Mouse (Mus musculus) left cerebral cortex, postnatal 10 days (tissue): ENCODE data around the gene Cyp21a1. TPM values are rescaled to one million over a fixed set of nuclear protein-coding genes. Genes with fewer than 3 reads are reported as not detected.
A peak's percentile ranks its signal among the peaks of the same experiment; 100 is the strongest.
"Not testable (repeated sequence)": the region's sequence is repeated elsewhere in the genome, so short reads cannot be mapped to it uniquely, and the experiment has no call there.

Experiments
- DNase-seq, 2 experiments: peaks; one replicate each; pipeline ENCODE4 v3.0.0; 2021 to 2022; ENCODE audit warnings: low spot score in 2 of 2, mixed read lengths in 1 of 2; ENCODE audit errors: extremely low spot score in 1 of 2
- intact Hi-C: fragments of 180-260 bp; cut with DNase I; formaldehyde crosslinking; loops from one replicate; pipeline ENCODE4 v1.15.1; 2025
- total RNA-seq, 2 experiments: library from RNA; stranded (reverse); gene quantifications; 2 replicates each; pipeline ENCODE4 v1.2.3; 2021

The Cyp21a1 gene
- total RNA-seq, 2 experiments from 2014 or later = not detected

GRCm38 (mm10) chr17:34810411-34810810 lies 6.0 kb upstream of the Cyp21a1 start:
- intact Hi-C loops = loop anchor here (5.0 kb wide), 1 partner anchor 78 kb away; no protein-coding TSS in a partner anchor
- DNase-seq = not testable (repeated sequence)

GRCm38 (mm10) chr17:34808599-34809205 lies 4.3 kb upstream of the Cyp21a1 start:
- DNase-seq = no peak
- intact Hi-C loops = no loop called here

GRCm38 (mm10) chr17:34807176-34807575 lies 2.8 kb upstream of the Cyp21a1 start:
- DNase-seq = no peak
- intact Hi-C loops = no loop called here

- intact Hi-C loops = loop anchor here (5.0 kb wide), 1 partner anchor 88 kb away; no protein-coding TSS in a partner anchor
- no peak for DNase-seq
Measured at GRCm38 (mm10) chr17:34804871-34805562, 656 bp upstream of the Cyp21a1 start.

GRCm38 (mm10) chr17:34803367-34803766 lies 994 bp downstream of the Cyp21a1 start:
- intact Hi-C loops = loop anchor here (5.0 kb wide), 1 partner anchor 86 kb away; no protein-coding TSS in a partner anchor
- DNase-seq = not testable (repeated sequence)

- intact Hi-C loops = loop anchor here (5.0 kb wide), 1 partner anchor 85 kb away; no protein-coding TSS in a partner anchor
- DNase-seq = not testable (repeated sequence)
Measured at GRCm38 (mm10) chr17:34802756-34803155, 1.6 kb downstream of the Cyp21a1 start.

GRCm38 (mm10) chr17:34800781-34801305 lies 3.5 kb downstream of the Cyp21a1 start:
- DNase-seq = not testable (repeated sequence)
- intact Hi-C loops = loop anchor here (5.0 kb wide), 1 partner anchor 84 kb away; no protein-coding TSS in a partner anchor

- intact Hi-C loops = no loop called here
- DNase-seq = no peak
Measured at GRCm38 (mm10) chr17:34799531-34799925, 4.8 kb downstream of the Cyp21a1 start.

- no peak for DNase-seq
Measured at GRCm38 (mm10) chr17:34798866-34799530, 5.4 kb downstream of the Cyp21a1 start.

GRCm38 (mm10) chr17:34798071-34798470 lies 6.3 kb downstream of the Cyp21a1 start:
- intact Hi-C loops, DNase-seq: not testable (repeated sequence)

More at GRCm38 (mm10) chr17:34798866-34799530, 5.4 kb downstream of the Cyp21a1 start:
- intact Hi-C loops = no loop called here

- intact Hi-C loops, DNase-seq: not testable (repeated sequence)
Measured at GRCm38 (mm10) chr17:34797211-34797995, 7.0 kb downstream of the Cyp21a1 start.

- no peak for DNase-seq
- intact Hi-C loops = no loop called here
Measured at GRCm38 (mm10) chr17:34796311-34797140, 7.8 kb downstream of the Cyp21a1 start.

- peak in 1 of 2 experiments; percentile 57 for DNase-seq
- intact Hi-C loops = no loop called here
Measured at GRCm38 (mm10) chr17:34795633-34796032, 8.7 kb downstream of the Cyp21a1 start.

- no peak for DNase-seq
- intact Hi-C loops = no loop called here
Measured at GRCm38 (mm10) chr17:34795016-34795415, 9.3 kb downstream of the Cyp21a1 start.

- DNase-seq = peak in 1 of 2 experiments; percentile 27
- intact Hi-C loops = no loop called here
Measured at GRCm38 (mm10) chr17:34777680-34778325, 26.6 kb downstream of the Cyp21a1 start.

GRCm38 (mm10) chr17:34761471-34761870 lies 42.9 kb downstream of the Cyp21a1 start:
- intact Hi-C loops = no loop called here
- DNase-seq = no peak
